Mouse (Mus musculus) liver, postnatal 0 days (tissue): Measurements from ENCODE around the gene Nanos3. TPM values are rescaled to one million over a fixed set of nuclear protein-coding genes. Genes with fewer than 3 reads are reported as not detected.

Experiments used
- ATAC-seq: fragments of 200-750 bp; cut with Nextera tagmentation; 2 replicates; pipeline ENCODE4 v1.8.0; 2017; ENCODE audit warnings: mild to moderate bottlenecking, moderate library complexity
- DNase-seq: peaks from one replicate; pipeline ENCODE4 v3.0.0-alpha.2; 2016
- H3K27ac ChIP-seq: fragments of 300-500 bp; sonication (generic); 2 replicates; pipeline ENCODE4 v1.5.1; 2014; ENCODE audit warnings: antibody characterized with exemption, moderate library complexity, mild to moderate bottlenecking, low read depth
- H3K27me3 ChIP-seq: fragments of 300-500 bp; sonication (generic); 2 replicates; pipeline ENCODE4 v1.6.1; 2014; ENCODE audit warnings: low read length, control low read depth, mixed read lengths; ENCODE audit not compliant: insufficient read depth
- H3K36me3 ChIP-seq: fragments of 300-500 bp; sonication (generic); replicated peaks from 2 replicates; pipeline ENCODE4 v1.6.1; 2014; ENCODE audit warnings: mild to moderate bottlenecking, control low read depth, low read length, moderate library complexity, mixed read lengths; ENCODE audit not compliant: insufficient read depth
- H3K4me1 ChIP-seq: fragments of 300-500 bp; sonication (generic); 2 replicates; pipeline ENCODE4 v1.6.1; 2014; ENCODE audit warnings: antibody characterized with exemption, mild to moderate bottlenecking, control low read depth; ENCODE audit not compliant: insufficient read depth
- H3K4me2 ChIP-seq: fragments of 300-500 bp; sonication (generic); 2 replicates; pipeline ENCODE4 v1.6.1; 2014; ENCODE audit warnings: low read depth, mild to moderate bottlenecking, low read length, moderate library complexity, mixed read lengths
- H3K4me3 ChIP-seq: fragments of 300-500 bp; sonication (generic); 2 replicates; pipeline ENCODE4 v1.5.1; 2014; ENCODE audit warnings: low read depth, low read length
- H3K9ac ChIP-seq: fragments of 300-500 bp; sonication (generic); replicated peaks from 2 replicates; pipeline ENCODE4 v1.6.1; 2014; ENCODE audit warnings: mild to moderate bottlenecking, moderate library complexity
- H3K9me3 ChIP-seq: fragments of 300-500 bp; sonication (generic); 2 replicates; pipeline ENCODE4 v1.6.1; 2016; ENCODE audit warnings: mild to moderate bottlenecking, control low read depth, low read length, mixed read lengths
- CTCF ChIP-seq: sonication (generic); IDR thresholded peaks from 2 replicates; pipeline ENCODE4 v1.5.1; 2016; ENCODE audit warnings: antibody characterized with exemption, low read depth
- EP300 ChIP-seq: IDR thresholded peaks from 2 replicates; pipeline ENCODE4 v1.6.1; 2016; ENCODE audit warnings: antibody characterized with exemption, low read depth, mild to moderate bottlenecking
- WGBS: fragments of 180-500 bp; shearing (Covaris S2); extraction: QIAGEN DNeasy Blood & Tissue Kit; methylation state at CpG from one replicate; pipeline ENCODE4 v1.1.7; 2014; ENCODE audit not compliant: insufficient replicate concordance; 5-methylcytosine and 5-hydroxymethylcytosine counted together
- polyA plus RNA-seq: library from polyadenylated mRNA; unstranded; fragments of >200 nt; fragmentation: Nextera tagmentation; extraction: Ambion mirVana; gene quantifications from 2 replicates; pipeline ENCODE4 v1.2.1, GENCODE M21; 2015

Gene Nanos3
- polyA plus RNA-seq, 1 experiment from 2014 or later, result 0.34 TPM

DNA sequence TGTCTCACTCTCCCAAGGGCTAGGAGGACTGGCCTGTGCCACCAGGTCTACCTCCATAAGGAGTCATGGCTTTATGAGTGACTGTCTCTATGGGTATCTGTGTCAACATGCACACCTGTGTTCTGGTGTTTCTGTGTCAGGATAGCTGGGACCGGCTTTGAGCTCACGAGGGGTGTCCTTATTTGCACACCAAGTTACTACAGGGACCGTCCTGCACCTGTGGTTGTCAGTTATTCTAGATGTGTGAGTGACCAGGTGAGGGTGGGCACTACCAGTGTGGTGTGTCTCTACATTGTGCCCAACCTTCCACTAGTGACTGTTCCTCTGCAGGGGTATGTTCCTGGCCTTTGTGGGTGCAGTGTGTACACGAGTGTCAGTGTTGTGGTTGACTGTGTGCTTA is 2.2 kb downstream of the Nanos3 start:
- Histone ChIP-seq H3K4me2 (peak overlapping the region; percentile 93; the same call in 1 of the 2 replicates), H3K4me3 (peak overlapping the region; percentile 61; the same call in 1 of the 2 replicates), H3K27ac (no peak overlapping the region), H3K9me3 (no peaks in the 10 kb centered on the region), H3K36me3 (no peaks in the 10 kb centered on the region), H3K27me3 (peaks cover 9% of the 10 kb centered on the region; the same call in 1 of the 2 replicates), H3K4me1 (peaks cover 19% of the 10 kb centered on the region), H3K9ac (no peak overlapping the region; the same call in 1 of the 2 replicates)
- DNase-seq (no peak), ATAC-seq (no peak)
- TF ChIP-seq EP300 (no peak), CTCF (no peak)
- WGBS, result 42% methylated on average over 4 of the region's 4 CpGs

DNA sequence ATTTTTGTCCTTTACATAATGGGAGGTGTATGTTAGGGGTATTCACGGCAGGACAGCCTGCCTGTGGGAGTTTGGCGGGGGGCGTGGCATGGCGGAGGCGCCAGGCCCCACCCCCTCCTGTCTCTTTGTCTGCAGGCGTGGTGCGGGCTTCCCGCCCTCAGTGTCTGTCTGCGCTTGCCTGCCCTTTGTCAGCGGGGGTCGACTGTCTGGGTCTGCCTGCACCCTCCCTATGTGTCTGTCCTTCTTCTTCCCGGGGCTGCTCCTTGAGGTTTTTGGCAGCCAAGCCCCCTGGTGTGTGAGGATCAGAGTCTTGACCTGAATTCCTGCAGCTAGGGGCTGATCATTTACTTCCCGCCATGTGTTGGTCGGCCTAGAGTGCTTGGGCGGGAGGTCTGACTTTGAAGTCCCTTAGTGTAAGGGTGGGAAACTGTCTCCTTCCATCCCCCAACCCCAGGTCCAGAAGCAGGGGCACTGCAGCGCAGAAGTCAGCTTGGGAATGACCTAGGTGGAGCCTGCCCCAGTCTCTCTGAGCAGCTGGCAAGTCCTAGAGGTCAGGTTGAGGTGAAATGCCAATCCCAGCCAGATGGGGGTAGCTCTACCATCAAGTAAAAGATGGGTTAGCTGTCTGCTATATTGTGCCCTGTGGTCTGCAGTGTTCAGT is 4.4 kb downstream of the Nanos3 start:
- H3K4me2 ChIP-seq, result peak overlapping the region; percentile 61
- DNase-seq, result peak; percentile 50
- 0 out of 2 replicates have a peak overlapping the region, but pooled peaks have one; percentile 3 for H3K9ac ChIP-seq
- peaks cover 9% of the 10 kb centered on the region; the same call in 1 of the 2 replicates for H3K27me3 ChIP-seq
- no peak overlapping the region for H3K27ac ChIP-seq
- no peak for TF ChIP-seq EP300
- no peak for TF ChIP-seq CTCF
- ATAC-seq, result no peak; the same call in 1 of the 2 replicates
- H3K4me3 ChIP-seq, result no peak overlapping the region
- H3K36me3 ChIP-seq, result no peaks in the 10 kb centered on the region
- 13% methylated on average over 16 of the region's 16 CpGs for WGBS
- H3K9me3 ChIP-seq, result no peaks in the 10 kb centered on the region
- peaks cover 16% of the 10 kb centered on the region for H3K4me1 ChIP-seq

DNA sequence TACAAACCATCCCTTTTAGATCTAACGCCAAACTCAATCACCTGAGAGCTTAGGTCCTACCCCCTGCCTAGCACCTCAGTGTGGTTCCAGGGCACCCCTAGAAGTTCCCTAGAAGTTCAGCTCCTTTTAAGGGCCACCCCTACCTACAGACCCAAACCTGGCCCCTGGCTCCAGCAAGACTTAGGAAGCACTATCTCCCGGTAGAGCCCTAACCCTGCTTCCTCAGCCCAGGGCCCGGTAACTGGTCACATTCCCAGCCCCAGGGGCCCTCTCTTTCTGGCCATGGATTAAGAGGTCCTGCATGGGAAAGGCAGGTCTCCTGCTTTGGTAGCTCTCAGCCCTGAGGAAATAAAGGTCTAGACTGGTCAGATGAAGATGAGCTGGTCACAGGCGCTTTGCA is 5.1 kb downstream of the Nanos3 start:
- Histone ChIP-seq H3K36me3 (no peaks in the 10 kb centered on the region), H3K4me1 (peaks cover 16% of the 10 kb centered on the region), H3K9ac (0 out of 2 replicates have a peak overlapping the region, but pooled peaks have one; percentile 3), H3K4me3 (no peak overlapping the region), H3K4me2 (peak overlapping the region; percentile 61; the same call in 1 of the 2 replicates), H3K27me3 (peaks cover 9% of the 10 kb centered on the region; the same call in 1 of the 2 replicates), H3K9me3 (no peaks in the 10 kb centered on the region), H3K27ac (no peak overlapping the region)
- ATAC-seq, result no peak
- TF ChIP-seq CTCF (no peak), EP300 (no peak)
- WGBS, result 42% methylated on average over 4 of the region's 4 CpGs
- DNase-seq, result no peak

DNA sequence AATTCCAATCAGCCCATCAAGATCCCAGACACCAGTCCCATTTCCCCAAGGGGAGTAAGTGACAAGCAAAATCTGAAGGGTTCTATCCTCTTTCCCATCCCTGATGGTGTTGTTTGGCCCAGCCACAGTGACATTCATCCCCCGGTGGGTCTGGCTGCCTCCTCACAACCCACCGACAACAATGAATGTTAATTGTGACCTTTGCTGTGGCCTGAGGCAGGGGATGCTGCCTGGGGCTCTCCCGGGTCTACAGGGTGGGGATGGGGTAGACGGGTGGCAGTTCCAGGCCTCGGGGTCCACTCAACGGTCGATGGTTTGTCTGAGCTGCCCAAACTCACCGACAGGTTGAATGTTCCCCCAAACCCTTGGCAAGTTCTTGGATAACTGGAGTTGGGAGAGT is 6.4 kb downstream of the Nanos3 start:
- Histone ChIP-seq H3K36me3 (no peaks in the 10 kb centered on the region), H3K4me3 (no peak overlapping the region), H3K9me3 (no peaks in the 10 kb centered on the region), H3K27ac (no peak overlapping the region), H3K27me3 (0 out of 2 replicates have a peak, but pooled peaks cover 4% of the 10 kb centered on the region), H3K9ac (no peak overlapping the region), H3K4me1 (peaks cover 12% of the 10 kb centered on the region), H3K4me2 (no peak overlapping the region)
- DNase-seq (no peak), ATAC-seq (no peak)
- TF ChIP-seq EP300, result no peak
- no peak for TF ChIP-seq CTCF
- 81% methylated on average over 8 of the region's 8 CpGs for WGBS

DNA sequence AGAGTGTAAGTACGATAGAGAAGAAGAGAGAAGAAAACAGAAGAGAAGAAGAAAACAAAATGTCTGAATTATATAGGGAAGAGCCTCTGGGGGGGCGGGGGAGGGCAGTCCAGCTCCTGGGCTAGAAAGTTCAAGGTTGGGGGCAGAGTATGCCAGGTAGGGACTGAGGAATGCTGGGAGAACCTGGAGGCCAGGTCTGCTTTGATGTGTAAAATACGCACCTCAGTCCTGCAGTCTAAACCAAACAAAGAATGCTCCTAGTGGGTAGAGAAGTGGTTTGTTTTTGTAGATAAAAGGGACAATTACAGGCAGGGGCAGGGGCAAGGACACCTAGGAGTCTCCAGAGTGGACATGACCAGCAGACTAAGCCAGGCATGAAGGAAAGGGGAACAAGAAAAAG is 7.6 kb downstream of the Nanos3 start:
- Histone ChIP-seq H3K4me2 (no peak overlapping the region), H3K4me3 (no peak overlapping the region), H3K4me1 (peaks cover 7% of the 10 kb centered on the region), H3K9me3 (no peaks in the 10 kb centered on the region), H3K9ac (no peak overlapping the region), H3K27me3 (no peaks in the 10 kb centered on the region), H3K27ac (no peak overlapping the region), H3K36me3 (no peaks in the 10 kb centered on the region)
- ATAC-seq, result no peak
- no peak for DNase-seq
- TF ChIP-seq CTCF (no peak), EP300 (no peak)
- WGBS, result 70% methylated on average over 3 of the region's 3 CpGs

DNA sequence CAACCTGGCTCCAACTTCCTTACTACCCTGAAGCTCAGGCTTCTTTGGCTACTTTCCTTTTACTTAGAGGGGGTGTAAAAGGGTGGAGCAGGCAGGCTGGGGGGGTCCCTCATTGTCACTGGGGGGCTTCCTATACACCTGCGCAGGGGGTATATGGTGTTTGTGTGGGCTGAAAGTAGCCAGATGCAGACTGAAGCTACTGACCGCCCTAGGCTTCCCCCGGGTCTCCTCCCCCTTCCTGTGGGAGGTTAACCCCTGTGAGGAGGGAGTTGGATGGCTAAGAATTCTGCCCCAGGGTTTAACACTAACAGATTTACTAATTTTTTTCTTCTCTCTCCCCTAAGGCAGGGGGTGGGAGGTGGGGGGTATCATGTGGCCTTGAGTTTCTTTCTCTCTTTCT is 8.5 kb downstream of the Nanos3 start:
- no peaks in the 10 kb centered on the region for H3K36me3 ChIP-seq
- ATAC-seq (no peak), DNase-seq (no peak)
- 16% methylated on average over 3 of the region's 3 CpGs for WGBS
- H3K4me1 ChIP-seq, result peaks cover 7% of the 10 kb centered on the region
- H3K9ac ChIP-seq, result no peak overlapping the region
- no peaks in the 10 kb centered on the region for H3K27me3 ChIP-seq
- H3K27ac ChIP-seq, result no peak overlapping the region
- H3K4me2 ChIP-seq, result no peak overlapping the region
- H3K9me3 ChIP-seq, result no peaks in the 10 kb centered on the region
- TF ChIP-seq CTCF (no peak), EP300 (no peak)
- H3K4me3 ChIP-seq, result no peak overlapping the region
